Mouse (Mus musculus): ENCODE results near the gene Pou3f3.

GRCm38 (mm10) chr1:42691202-42692170, 4.1 kb upstream of the Pou3f3 start:
- TF ChIP-seq GATA1 (IDR thresholded peaks at IDR 0.05; ENCODE audit: low read length) (no peak), TAL1 (IDR thresholded peaks at IDR 0.05; ENCODE audit: low read length) (no peak)
